In the genomic region with DNA sequence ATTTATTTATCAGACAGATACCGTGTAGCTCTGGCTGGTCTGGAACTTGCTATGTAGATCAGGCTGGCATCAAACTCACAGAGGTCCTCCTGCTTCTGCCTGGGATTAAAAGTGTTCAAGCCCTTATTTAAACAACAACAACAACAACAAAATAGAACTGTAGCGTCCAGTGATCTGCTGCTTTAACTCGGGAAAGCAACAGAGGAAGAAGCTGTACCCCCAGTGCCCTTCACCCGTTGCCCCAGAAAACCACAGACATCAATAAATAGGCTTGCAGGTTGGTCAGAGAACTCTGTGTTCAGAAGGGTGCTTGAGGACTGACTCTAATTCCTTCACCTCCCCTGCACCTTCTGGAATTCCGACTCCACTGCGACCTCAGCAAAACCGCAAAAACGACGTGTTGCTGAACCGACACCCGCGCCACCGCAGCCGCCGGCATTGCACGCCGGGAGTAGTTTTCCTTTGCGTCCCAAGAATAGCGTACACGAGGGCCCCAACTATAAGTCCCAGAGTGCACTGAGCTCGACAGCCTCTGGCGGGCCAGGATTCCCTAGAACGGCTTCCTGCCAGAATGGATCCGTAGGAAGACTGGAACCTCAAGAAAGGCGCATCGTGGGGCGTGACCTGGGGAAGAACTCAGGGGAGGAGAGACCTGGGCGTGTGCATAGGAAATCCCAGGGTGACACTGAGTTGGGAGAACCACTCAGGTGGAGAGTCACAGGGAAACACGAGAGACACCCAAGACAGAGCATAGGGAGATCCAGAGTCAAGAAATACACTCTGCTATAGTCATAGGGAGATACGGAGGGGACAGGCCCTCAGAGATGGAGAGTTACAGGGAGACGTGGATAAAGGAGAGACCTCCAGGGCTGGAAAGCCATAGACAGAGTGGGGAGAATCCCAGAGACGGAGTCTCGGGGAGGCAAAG, we compare ENCODE assay signal across 9 mouse cellular contexts. TPM values are rescaled to one million over a fixed set of nuclear protein-coding genes. Genes with fewer than 3 reads are reported as not detected.
DNase-seq lines count a peak whose midpoint lies in the region; ATAC-seq and TF ChIP-seq lines count a peak whose summit lies in the region.
"Had no signal": no experiment of that assay in that cellular context is flagged by ENCODE, and none has a peak within 500 bp of the region (broad histone marks: within the 10 kb centered on the region; RNA-seq: fewer than 3 reads in every experiment).

No protein-coding gene starts in this region.

- 3% methylated on average over 33 of the region's 33 CpGs for WGBS in lung, embryonic 14.5 days
- WGBS in kidney, postnatal 0 days = 7% methylated on average over 33 of the region's 33 CpGs
- 8% methylated on average over 33 of the region's 33 CpGs for WGBS in midbrain, embryonic 11.5 days

- H3K4me3 ChIP-seq in lung, embryonic 14.5 days (ENCODE audit: low read depth, low read length) = peak overlapping the region; percentile 24
- H3K4me3 ChIP-seq in kidney, postnatal 0 days (replicated peaks; ENCODE audit: low read depth, low read length) = peak overlapping the region; percentile 26; the same call in 1 of the 2 replicates
- peak overlapping the region; percentile 38 for H3K4me3 ChIP-seq in midbrain, embryonic 11.5 days (ENCODE audit: low read depth, low read length)

- DNase-seq in lung, embryonic 14.5 days = peak; percentile 78
- DNase-seq in lung, postnatal 25 days (ENCODE audit: low spot score) = no peak
- peak; percentile 52 to 54 for DNase-seq in cerebellum, postnatal 25 days
- DNase-seq in heart, adult 9 months (ENCODE audit: low spot score in 2 of 2) = peak; percentile 56 to 68
- peak; percentile 77 for DNase-seq in kidney, postnatal 0 days (ENCODE audit: low spot score)
- DNase-seq in midbrain, embryonic 11.5 days (ENCODE audit: low spot score, missing footprints) = peak; percentile 92
- no peak for DNase-seq in spleen, postnatal 14 days (ENCODE audit: low spot score in 2 of 2)
- DNase-seq in MN1 (ENCODE audit: low spot score) = no peak

- peak overlapping the region; percentile 62 for H3K4me2 ChIP-seq in lung, embryonic 14.5 days
- H3K4me2 ChIP-seq in kidney, postnatal 0 days (ENCODE audit: low read length) = peak overlapping the region; percentile 61
- H3K4me2 ChIP-seq in midbrain, embryonic 11.5 days = peak overlapping the region; percentile 69

- H3K9me3 ChIP-seq in lung, embryonic 14.5 days (ENCODE audit: low read depth, low read length) = no peaks in the 10 kb centered on the region
- no peaks in the 10 kb centered on the region for H3K9me3 ChIP-seq in kidney, postnatal 0 days (replicated peaks; ENCODE audit: low read length)
- H3K9me3 ChIP-seq in midbrain, embryonic 11.5 days (ENCODE audit: control insufficient read depth, low read length) = no peaks in the 10 kb centered on the region

- H3K4me1 ChIP-seq in lung, embryonic 14.5 days (ENCODE audit: insufficient read depth) = peaks cover 2% of the 10 kb centered on the region; the same call in 1 of the 2 replicates
- H3K4me1 ChIP-seq in kidney, postnatal 0 days (replicated peaks; ENCODE audit: insufficient read depth, low read length) = peaks cover 23% of the 10 kb centered on the region
- H3K4me1 ChIP-seq in midbrain, embryonic 11.5 days (ENCODE audit: control insufficient read depth, insufficient read depth, low read length) = peaks cover 24% of the 10 kb centered on the region

- no peak overlapping the region for H3K27ac ChIP-seq in lung, embryonic 14.5 days (ENCODE audit: low read depth)
- H3K27ac ChIP-seq in kidney, postnatal 0 days = no peak overlapping the region
- no peak overlapping the region for H3K27ac ChIP-seq in midbrain, embryonic 11.5 days (ENCODE audit: low read depth, low read length)
- H3K27ac ChIP-seq: macrophage had no signal

- no peak for TF ChIP-seq CTCF in lung, embryonic 14.5 days (IDR thresholded peaks at IDR 0.05; ENCODE audit: low read depth)
- TF ChIP-seq CTCF in kidney, postnatal 0 days (IDR thresholded peaks at IDR 0.05; ENCODE audit: low read depth) = no peak

- H3K9ac ChIP-seq in lung, embryonic 14.5 days = peak overlapping the region; percentile 33; the same call in 1 of the 2 replicates
- peak overlapping the region; percentile 28; the same call in 1 of the 2 replicates for H3K9ac ChIP-seq in kidney, postnatal 0 days (ENCODE audit: low read depth, low read length)
- H3K9ac ChIP-seq in midbrain, embryonic 11.5 days (ENCODE audit: low read length) = peak overlapping the region; percentile 43

- ATAC-seq in lung, embryonic 14.5 days (ENCODE audit: insufficient read depth) = peak; percentile 52; the same call in 1 of the 2 replicates
- ATAC-seq in kidney, postnatal 0 days (replicated peaks; ENCODE audit: low FRiP score, low read depth) = 0 out of 2 replicates have a peak, but pooled peaks have one; percentile 27
- peak; percentile 17; the same call in 1 of the 2 replicates for ATAC-seq in midbrain, embryonic 11.5 days (ENCODE audit: low FRiP score)

- H3K36me3 ChIP-seq in lung, embryonic 14.5 days (ENCODE audit: insufficient read depth) = peaks cover 33% of the 10 kb centered on the region
- peaks cover 13% of the 10 kb centered on the region for H3K36me3 ChIP-seq in kidney, postnatal 0 days (ENCODE audit: insufficient read depth, low read length)
- H3K36me3 ChIP-seq in midbrain, embryonic 11.5 days (ENCODE audit: control insufficient read depth, insufficient read depth, low read length) = peaks cover 2% of the 10 kb centered on the region; the same call in 1 of the 2 replicates

- peaks cover 31% of the 10 kb centered on the region for H3K27me3 ChIP-seq in lung, embryonic 14.5 days (ENCODE audit: insufficient read depth, low read length)
- H3K27me3 ChIP-seq in kidney, postnatal 0 days (ENCODE audit: insufficient read depth, low read length) = peaks cover 16% of the 10 kb centered on the region
- H3K27me3 ChIP-seq in midbrain, embryonic 11.5 days (ENCODE audit: control insufficient read depth, insufficient read depth, low read length) = peaks cover 31% of the 10 kb centered on the region

RNA-seq across cellular contexts. Expression of gene Prkcg, which starts 12.9 kb away (rescaled TPM):
- 0.14 and 0.25 TPM in 2 replicates for polyA plus RNA-seq in lung, embryonic 14.5 days (2014; fragmentation: Nextera tagmentation; extraction: Ambion mirVana)
- polyA plus RNA-seq in kidney, postnatal 0 days (2015; fragmentation: Nextera tagmentation; extraction: Ambion mirVana) = 0.05 TPM in 2 replicates
- polyA plus RNA-seq in midbrain, embryonic 11.5 days (2014; fragmentation: Nextera tagmentation; extraction: Ambion mirVana) = 0.31 and 0.77 TPM in 2 replicates

RNA-seq across cellular contexts. Expression of gene Myadm, which starts 13.0 kb away (rescaled TPM):
- polyA plus RNA-seq in lung, embryonic 14.5 days (2014; fragmentation: Nextera tagmentation; extraction: Ambion mirVana) = 138 and 147 TPM in 2 replicates
- 73.0 and 79.8 TPM in 2 replicates for polyA plus RNA-seq in kidney, postnatal 0 days (2015; fragmentation: Nextera tagmentation; extraction: Ambion mirVana)
- polyA plus RNA-seq in midbrain, embryonic 11.5 days (2014; fragmentation: Nextera tagmentation; extraction: Ambion mirVana) = 38.1 and 41.2 TPM in 2 replicates

RNA-seq across cellular contexts. Expression of gene Cacng7, which starts 30.9 kb away (rescaled TPM):
- polyA plus RNA-seq in lung, embryonic 14.5 days (2014; fragmentation: Nextera tagmentation; extraction: Ambion mirVana) = 1.2 and 1.5 TPM in 2 replicates
- 0.64 and 0.83 TPM in 2 replicates for polyA plus RNA-seq in kidney, postnatal 0 days (2015; fragmentation: Nextera tagmentation; extraction: Ambion mirVana)
- polyA plus RNA-seq in midbrain, embryonic 11.5 days (2014; fragmentation: Nextera tagmentation; extraction: Ambion mirVana) = 4.2 and 4.4 TPM in 2 replicates
- polyA plus RNA-seq: macrophage had no signal

RNA-seq across cellular contexts. Expression of gene Nlrp12, which starts 52.4 kb away (rescaled TPM):
- polyA plus RNA-seq in lung, embryonic 14.5 days (2014; fragmentation: Nextera tagmentation; extraction: Ambion mirVana) = not detected in 2 replicates
- polyA plus RNA-seq in kidney, postnatal 0 days (2015; fragmentation: Nextera tagmentation; extraction: Ambion mirVana) = 0.05 TPM in 1 of 2 replicates, not detected in the other
- polyA plus RNA-seq in midbrain, embryonic 11.5 days (2014; fragmentation: Nextera tagmentation; extraction: Ambion mirVana) = not detected in 2 replicates

Comparison
In these comparisons a context has a peak if more than half of its experiments do, and no peak if none do; other contexts are left out.
1. DNase-seq: peak in lung, embryonic 14.5 days (single experiment), cerebellum, postnatal 25 days (2 of 2), heart, adult 9 months (2 of 2), kidney, postnatal 0 days (single experiment) and midbrain, embryonic 11.5 days (single experiment); none in lung, postnatal 25 days (single experiment), spleen, postnatal 14 days (0 of 2) and MN1 (single experiment).
2. Peak in every context shown above with its lines, with median percentiles within 50 percentile points of each other: ATAC-seq, H3K4me2 ChIP-seq, H3K4me3 ChIP-seq and H3K9ac ChIP-seq.